Mouse (Mus musculus) left cerebral cortex, adult 8-10 months (tissue): Measurements from ENCODE around the gene Wtap. TPM values are rescaled to one million over a fixed set of nuclear protein-coding genes. Genes with fewer than 3 reads are reported as not detected.
"Not testable (repeated sequence)": the region's sequence is repeated elsewhere in the genome, so short reads cannot be mapped to it uniquely, and the experiment has no call there.

ENCODE experiments used
- DNase-seq, 2 experiments: peaks; one replicate each; pipeline ENCODE4 v3.0.0; 2022; ENCODE audit warnings: low spot score in 2 of 2
- total RNA-seq, 4 experiments: library from RNA; stranded (reverse); gene quantifications; 2 replicates each; pipeline ENCODE4 v1.2.4; 2022

Gene Wtap
- total RNA-seq, 4 experiments from 2014 or later, result 51.8 to 58.0 (median 54.8) TPM

- no peak for DNase-seq
Observed at GRCm38 (mm10) chr17:12963476-12963875, 30.5 kb downstream of the Wtap start.

GRCm38 (mm10) chr17:12960331-12960873, 33.6 kb downstream of the Wtap start, which contains the start of gene Acat2:
TSS of gene Acat2 (minus strand) at chr17:12960747.
- DNase-seq, result peak; percentile 92 to 95

DNA sequence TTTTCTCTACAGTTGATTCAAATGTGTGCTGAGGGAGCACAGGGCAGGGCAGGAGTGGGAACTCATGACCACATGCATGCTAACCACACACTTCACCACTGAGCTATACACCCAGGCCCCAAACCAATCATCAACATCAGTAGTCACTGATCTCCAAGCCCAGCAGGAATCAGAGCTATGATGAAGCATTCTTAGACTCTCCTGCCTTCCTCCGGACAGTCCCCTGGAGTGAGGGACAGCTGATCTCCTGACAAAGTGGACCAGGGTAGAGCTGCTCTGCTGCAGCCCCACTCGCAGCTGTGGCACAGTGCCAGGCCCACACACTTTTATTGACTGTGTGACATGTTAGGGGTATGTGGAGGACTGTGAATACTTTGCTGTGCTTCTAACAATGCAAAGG, 34.6 kb downstream of the Wtap start:
- not testable (repeated sequence) for DNase-seq

- DNase-seq, result no peak
Observed at GRCm38 (mm10) chr17:12956664-12957063, 37.3 kb downstream of the Wtap start.

DNA sequence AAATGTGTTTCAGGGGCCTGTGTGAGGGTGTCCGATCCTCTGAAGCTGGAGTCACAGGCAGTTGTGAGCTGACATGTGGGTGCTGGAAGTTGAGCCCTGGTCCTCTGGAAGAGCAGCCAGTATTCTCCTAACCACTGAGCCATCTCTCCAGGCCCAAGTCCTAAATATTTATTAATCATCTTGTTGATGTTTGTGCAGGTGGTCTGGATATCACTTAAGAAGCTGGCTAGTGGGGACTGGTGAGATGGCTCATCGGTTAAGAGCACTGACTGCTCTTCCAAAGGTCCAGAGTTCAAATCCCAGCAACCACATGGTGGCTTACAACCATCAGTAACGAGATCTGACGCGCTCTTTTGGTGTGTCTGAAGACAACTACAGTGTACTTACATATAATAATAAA, 44.3 kb downstream of the Wtap start:
- DNase-seq, result no peak

GRCm38 (mm10) chr17:12942459-12943162, 51.4 kb downstream of the Wtap start:
- no peak for DNase-seq

GRCm38 (mm10) chr17:12941543-12942260, 52.3 kb downstream of the Wtap start:
- no peak for DNase-seq

DNA sequence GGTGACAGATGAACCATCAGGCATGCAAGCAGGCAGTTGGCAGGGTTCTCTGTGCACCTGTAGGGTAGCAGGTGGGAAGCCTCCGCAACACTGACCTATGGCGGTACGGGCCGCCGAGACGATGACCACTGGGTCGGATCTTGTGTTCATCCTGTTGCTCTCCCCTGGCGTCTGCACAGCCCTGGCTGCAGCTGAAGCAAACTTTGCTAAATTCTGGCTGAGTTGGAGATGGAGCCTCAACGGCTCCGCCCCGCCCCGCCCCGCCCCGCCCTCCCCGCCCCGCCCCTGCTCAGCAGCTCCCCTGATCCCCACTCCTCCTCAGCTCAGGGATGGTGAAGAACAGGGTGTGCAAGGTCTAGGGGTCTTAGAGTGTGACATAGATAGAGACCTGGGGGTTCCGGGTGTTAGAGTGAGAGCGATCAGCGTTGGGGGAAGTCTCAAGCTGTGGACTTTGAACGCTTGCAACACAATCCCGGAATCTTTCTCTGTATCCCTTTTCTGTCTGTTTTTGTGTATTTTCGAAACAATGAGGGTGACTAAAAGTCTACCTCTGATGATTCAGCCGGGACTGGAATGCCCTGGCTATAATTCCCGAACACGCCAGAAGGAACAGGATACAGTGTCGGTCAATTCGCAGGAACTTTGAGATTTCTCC, 53.7 kb downstream of the Wtap start, which contains the start of gene Acat3:
TSS of gene Acat3 (minus strand) at position 450 of the 655 bp plus-strand sequence.
- DNase-seq, result no peak

- not testable (repeated sequence) for DNase-seq
Observed at GRCm38 (mm10) chr17:12939377-12940148, 54.4 kb downstream of the Wtap start.

DNA sequence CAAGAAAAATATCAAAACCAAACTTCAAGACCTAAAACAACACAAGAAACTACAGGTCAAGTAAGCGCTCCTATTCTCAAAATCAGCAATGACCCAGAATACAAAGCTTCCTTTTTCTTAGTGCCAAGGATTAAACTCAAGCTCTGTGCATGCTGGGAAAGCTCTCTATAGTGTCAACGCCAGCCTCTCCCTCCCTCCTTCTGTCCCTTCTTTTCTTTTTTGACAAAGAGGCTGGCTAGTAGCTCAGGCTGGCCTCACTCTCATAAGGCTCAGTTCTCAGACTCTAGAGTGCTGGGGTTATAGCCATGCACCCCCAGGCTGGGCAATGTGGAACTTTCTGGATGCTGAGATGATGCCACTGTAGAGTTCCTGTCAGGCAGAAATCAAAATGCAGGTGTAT, 55.9 kb downstream of the Wtap start:
- DNase-seq, result no peak

DNA sequence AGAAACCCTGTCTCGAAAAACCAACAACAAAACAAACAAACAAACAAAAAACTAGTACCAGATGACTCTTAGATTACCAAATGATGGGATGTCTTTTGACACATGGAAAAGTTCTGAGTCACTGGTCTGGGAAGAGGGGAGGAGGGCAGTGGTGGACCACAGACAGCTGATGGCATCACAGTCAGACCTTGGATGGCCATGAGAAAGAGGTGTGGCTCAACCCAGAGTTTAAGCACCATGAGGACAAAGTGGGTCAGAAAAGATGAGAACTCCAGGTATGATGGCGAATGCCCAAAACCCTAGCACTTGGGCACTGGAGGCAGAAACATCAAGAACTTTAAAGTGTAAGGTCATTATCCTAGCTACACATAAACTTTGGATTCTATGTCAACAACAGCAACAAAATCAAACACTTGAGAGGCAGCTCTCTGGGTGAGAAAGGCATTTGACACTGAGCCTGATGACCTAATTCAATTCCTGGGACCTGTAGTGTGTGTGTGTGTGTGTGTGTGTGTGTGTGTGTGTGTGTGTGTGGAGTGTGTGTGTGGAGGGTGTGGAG, 56.5 kb downstream of the Wtap start:
- no peak for DNase-seq

DNA sequence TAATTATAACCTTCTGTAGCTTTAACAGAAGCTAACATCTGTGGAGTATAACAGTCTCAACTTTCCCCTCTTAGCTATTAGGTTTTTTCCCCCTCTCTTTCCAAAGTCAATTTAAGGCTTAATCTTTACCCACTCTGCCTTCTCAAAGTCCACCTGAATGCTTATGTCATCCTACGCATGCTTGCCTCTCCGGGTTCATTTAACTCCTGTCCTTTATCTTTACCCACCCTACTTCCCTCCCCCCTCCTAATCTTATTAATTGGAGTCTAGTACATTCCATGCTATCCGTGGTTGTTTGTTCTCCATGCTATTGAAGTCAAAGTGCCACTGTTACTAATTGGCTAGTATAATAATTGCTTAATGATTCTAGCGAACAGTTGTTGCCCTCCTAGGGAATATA, 58.2 kb downstream of the Wtap start:
- no peak for DNase-seq

DNA sequence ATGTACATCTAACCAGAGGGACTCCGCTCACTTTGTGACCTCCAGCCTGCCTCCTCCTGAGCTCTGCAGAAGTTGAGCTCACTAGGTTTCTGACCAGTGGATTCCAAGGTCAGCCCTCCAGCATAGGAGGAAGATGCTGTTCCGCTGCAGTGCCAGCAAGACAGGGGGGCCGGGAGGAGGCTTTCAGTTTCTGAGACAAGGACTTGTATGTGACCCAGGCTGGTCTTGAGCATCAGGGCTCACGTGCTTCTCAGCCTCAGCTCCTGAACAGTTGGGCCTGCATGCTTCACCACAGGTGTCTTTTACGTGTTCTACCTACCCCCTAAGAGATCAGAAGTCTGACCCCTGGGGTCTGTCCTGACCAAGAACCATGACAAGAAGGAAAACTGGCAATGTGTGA, 62.4 kb downstream of the Wtap start:
- not testable (repeated sequence) for DNase-seq

- no peak for DNase-seq
Observed at GRCm38 (mm10) chr17:12925703-12926180, 68.2 kb downstream of the Wtap start.

DNA sequence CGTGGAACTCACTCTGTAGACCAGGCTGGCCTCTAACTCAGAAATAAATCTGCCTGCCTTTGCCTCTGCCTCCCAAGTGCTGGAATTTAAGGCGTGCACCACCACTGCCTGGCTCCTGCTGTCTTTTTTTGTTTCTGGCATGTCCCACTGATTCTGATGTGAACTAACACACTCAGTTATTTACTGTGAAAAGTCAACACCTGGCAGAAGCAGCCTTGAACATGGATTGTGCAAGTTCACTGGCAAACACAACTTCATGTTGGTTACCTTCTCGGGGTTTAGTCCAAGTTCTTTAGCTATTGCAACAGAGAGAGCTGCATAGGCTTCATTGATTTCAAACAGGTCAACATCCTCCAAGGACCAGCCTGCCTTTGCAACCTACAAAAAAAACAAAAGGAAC, 69.0 kb downstream of the Wtap start:
- no peak for DNase-seq

- DNase-seq, result no peak
Observed at GRCm38 (mm10) chr17:12921073-12921472, 72.9 kb downstream of the Wtap start.
